Mouse (Mus musculus) liver, embryonic 16.5 days (tissue): ENCODE measurements around the gene Adprm. TPM values are rescaled to one million over a fixed set of nuclear protein-coding genes. Genes with fewer than 3 reads are reported as not detected.

Source experiments
- ATAC-seq: fragments of 200-750 bp; cut with Nextera tagmentation; 2 replicates; pipeline ENCODE4 v1.8.0; 2017; ENCODE audit warnings: low read depth, mild to moderate bottlenecking, moderate number of reproducible peaks, moderate library complexity
- H3K27ac ChIP-seq: fragments of 300-500 bp; sonication (generic); 2 replicates; pipeline ENCODE4 v1.5.1; 2014; ENCODE audit warnings: mild to moderate bottlenecking, low read length
- H3K27me3 ChIP-seq: fragments of 300-500 bp; sonication (generic); 2 replicates; pipeline ENCODE4 v1.6.1; 2014; ENCODE audit warnings: low read depth, low read length, mixed read lengths; ENCODE audit not compliant: control insufficient read depth, insufficient read depth
- H3K36me3 ChIP-seq: fragments of 300-500 bp; sonication (generic); 2 replicates; pipeline ENCODE4 v1.6.1; 2014; ENCODE audit warnings: mild to moderate bottlenecking; ENCODE audit not compliant: control insufficient read depth, insufficient read depth
- H3K4me1 ChIP-seq: fragments of 300-500 bp; sonication (generic); 2 replicates; pipeline ENCODE4 v1.6.1; 2014; ENCODE audit warnings: low read depth, low read length, mixed read lengths; ENCODE audit not compliant: control insufficient read depth
- H3K4me2 ChIP-seq: fragments of 300-500 bp; sonication (generic); 2 replicates; pipeline ENCODE4 v1.6.1; 2014; ENCODE audit warnings: low read depth, low read length, mixed read lengths
- H3K4me3 ChIP-seq: fragments of 300-500 bp; sonication (generic); 2 replicates; pipeline ENCODE4 v1.5.1; 2014; ENCODE audit warnings: low read depth, mild to moderate bottlenecking, low read length
- H3K9ac ChIP-seq: fragments of 300-500 bp; sonication (generic); 2 replicates; pipeline ENCODE4 v1.6.1; 2014; ENCODE audit warnings: low read depth, low read length
- H3K9me3 ChIP-seq: fragments of 300-500 bp; sonication (generic); replicated peaks from 2 replicates; pipeline ENCODE4 v1.6.1; 2016; ENCODE audit warnings: low read length; ENCODE audit not compliant: control insufficient read depth
- WGBS: fragments of 180-500 bp; shearing (Covaris S2); extraction: QIAGEN DNeasy Blood & Tissue Kit; methylation state at CpG from one replicate; pipeline ENCODE4 v1.1.7; 2014; ENCODE audit not compliant: insufficient replicate concordance; 5-methylcytosine and 5-hydroxymethylcytosine counted together
- polyA plus RNA-seq: library from polyadenylated mRNA; unstranded; fragments of >200 nt; fragmentation: Nextera tagmentation; extraction: Ambion mirVana; gene quantifications from 2 replicates; pipeline ENCODE4 v1.2.1, GENCODE M21; 2015

Gene Adprm
- polyA plus RNA-seq, 1 experiment from 2014 or later: 9.4 TPM

DNA sequence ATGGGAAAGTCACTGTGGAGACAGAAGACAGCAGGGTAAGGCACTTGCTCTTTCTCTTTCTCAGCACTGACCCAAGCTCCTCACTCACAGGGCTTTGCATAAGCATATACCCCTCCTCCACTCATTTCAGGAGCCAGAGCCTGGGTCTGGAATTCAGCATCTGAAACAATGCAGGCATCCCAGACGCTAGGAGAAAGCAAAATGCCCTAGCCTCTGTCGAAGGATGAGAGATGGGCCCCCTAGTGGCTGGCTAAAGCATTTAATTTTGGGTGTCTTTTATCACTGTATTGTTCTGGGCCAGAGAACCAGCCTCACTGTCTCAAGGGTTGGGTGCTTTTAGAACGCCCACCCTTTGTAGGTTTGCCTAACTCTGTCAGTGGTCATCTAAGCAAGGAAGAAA is 27.8 kb upstream of the Adprm start:
- H3K27me3 ChIP-seq: peaks cover 13% of the 10 kb centered on the region
- no peak overlapping the region for H3K4me3 ChIP-seq
- H3K36me3 ChIP-seq: no peaks in the 10 kb centered on the region
- no peaks in the 10 kb centered on the region for H3K9me3 ChIP-seq
- H3K4me2 ChIP-seq: no peak overlapping the region
- 1% methylated on average over 3 of the region's 3 CpGs for WGBS
- no peaks in the 10 kb centered on the region for H3K4me1 ChIP-seq
- no peak overlapping the region for H3K9ac ChIP-seq
- no peak overlapping the region for H3K27ac ChIP-seq
- no peak for ATAC-seq

DNA sequence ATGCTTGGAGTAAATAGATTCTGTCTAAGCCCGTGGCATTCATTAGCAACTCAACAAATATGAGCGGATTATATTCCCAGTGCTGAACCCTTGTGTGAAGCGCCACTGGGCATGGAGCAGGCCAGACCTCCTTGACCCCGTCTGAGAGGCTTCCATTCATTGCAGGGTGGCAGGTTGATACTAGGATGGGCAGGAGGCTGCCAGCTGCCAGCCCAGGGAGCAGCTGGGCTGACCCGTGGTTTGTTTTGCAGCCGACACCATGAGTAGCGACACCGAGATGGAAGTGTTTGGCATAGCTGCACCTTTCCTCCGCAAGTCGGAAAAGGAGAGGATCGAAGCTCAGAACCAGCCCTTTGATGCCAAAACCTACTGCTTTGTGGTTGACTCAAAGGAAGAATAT is 27.3 kb upstream of the Adprm start:
- no peak for ATAC-seq
- Histone ChIP-seq H3K9ac (no peak overlapping the region), H3K27me3 (peaks cover 11% of the 10 kb centered on the region), H3K4me3 (no peak overlapping the region), H3K27ac (no peak overlapping the region), H3K9me3 (no peaks in the 10 kb centered on the region), H3K4me2 (no peak overlapping the region), H3K4me1 (no peaks in the 10 kb centered on the region), H3K36me3 (no peaks in the 10 kb centered on the region)
- WGBS: 59% methylated on average over 11 of the region's 11 CpGs

DNA sequence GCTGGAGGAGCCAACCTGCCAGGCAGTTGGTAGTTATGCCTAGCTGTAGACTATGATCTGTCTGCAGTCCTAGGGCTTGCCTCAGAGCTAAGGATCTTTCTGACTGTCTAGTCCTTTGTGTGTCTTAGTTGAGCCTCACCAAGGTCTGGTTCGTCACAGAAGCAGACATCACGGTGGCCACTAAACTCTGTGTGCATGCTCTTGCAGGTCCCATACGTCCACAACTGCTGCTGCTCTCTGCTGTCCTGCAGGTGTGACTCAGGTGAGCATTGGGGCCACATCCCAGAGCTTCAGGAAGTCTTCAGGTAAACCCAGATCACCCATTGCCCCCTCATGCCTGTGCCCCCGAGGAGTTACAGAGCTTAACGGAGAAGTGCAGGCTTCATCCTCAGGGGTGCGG is 26.5 kb upstream of the Adprm start:
- Histone ChIP-seq H3K9me3 (no peaks in the 10 kb centered on the region), H3K4me2 (no peak overlapping the region), H3K4me1 (no peaks in the 10 kb centered on the region), H3K9ac (no peak overlapping the region), H3K27ac (no peak overlapping the region), H3K27me3 (peaks cover 4% of the 10 kb centered on the region), H3K4me3 (no peak overlapping the region), H3K36me3 (no peaks in the 10 kb centered on the region)
- no peak for ATAC-seq
- 72% methylated on average over 6 of the region's 6 CpGs for WGBS

DNA sequence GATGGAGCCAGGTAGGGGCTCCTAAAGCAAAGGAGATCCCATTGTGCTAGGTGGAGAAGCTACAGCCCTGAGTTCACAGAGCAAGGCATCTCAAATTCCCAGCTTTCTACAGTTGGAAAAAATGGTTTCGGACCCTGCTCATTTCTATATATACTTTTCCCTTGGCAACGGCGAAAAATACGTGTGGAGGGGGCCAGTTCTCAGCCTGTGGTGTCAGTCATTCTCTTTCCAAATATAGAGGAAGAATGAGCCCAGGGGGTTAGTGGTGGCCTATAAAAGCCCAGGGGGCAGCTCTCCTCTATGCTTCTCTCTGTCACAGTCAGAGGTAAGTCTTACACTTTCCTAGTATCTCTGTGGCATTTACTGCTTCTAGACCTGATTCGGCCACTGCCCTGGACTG is 25.6 kb upstream of the Adprm start, which contains the start of gene Myh3:
Gene Myh3, plus strand, starts transcription at position 301 of the 400 bp plus-strand sequence.
- H3K9me3 ChIP-seq: no peaks in the 10 kb centered on the region
- no peak within 1 kb of the TSS for H3K9ac ChIP-seq
- WGBS: 62% methylated on average over 5 of the region's 5 CpGs
- no peak within 1 kb of the TSS for H3K4me3 ChIP-seq
- no peaks in the 10 kb centered on the region for H3K36me3 ChIP-seq
- no peak within 1 kb of the TSS for H3K4me2 ChIP-seq
- no peak within 1 kb of the TSS for H3K27ac ChIP-seq
- H3K27me3 ChIP-seq: no peaks in the 10 kb centered on the region; the same call in 1 of the 2 replicates
- ATAC-seq: no peak
- no peaks in the 10 kb centered on the region for H3K4me1 ChIP-seq

DNA sequence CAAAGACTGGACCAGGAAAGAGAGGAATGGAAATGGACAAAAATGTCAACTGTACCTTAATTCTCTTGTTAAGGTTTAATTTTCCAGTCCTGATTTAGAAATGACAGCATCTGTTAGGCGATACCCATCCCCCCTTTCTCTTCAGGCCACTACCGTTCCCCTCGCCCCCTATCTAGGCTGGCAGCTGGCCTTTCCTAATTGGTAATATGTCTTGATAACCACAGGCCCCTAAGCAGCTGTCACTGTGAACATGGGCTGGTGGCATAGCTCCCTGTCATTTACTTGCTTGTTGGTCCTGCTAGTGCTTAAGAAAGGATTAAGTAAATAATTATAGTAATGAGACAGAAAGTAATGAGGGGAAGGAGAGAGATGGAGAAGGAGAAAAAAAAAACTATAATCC is 25.0 kb upstream of the Adprm start:
- H3K4me3 ChIP-seq: no peak overlapping the region
- ATAC-seq: no peak
- H3K4me1 ChIP-seq: no peaks in the 10 kb centered on the region
- 20% methylated on average over 3 of the region's 3 CpGs for WGBS
- H3K4me2 ChIP-seq: no peak overlapping the region
- no peak overlapping the region for H3K9ac ChIP-seq
- H3K36me3 ChIP-seq: no peaks in the 10 kb centered on the region
- no peaks in the 10 kb centered on the region for H3K9me3 ChIP-seq
- no peaks in the 10 kb centered on the region for H3K27me3 ChIP-seq
- H3K27ac ChIP-seq: no peak overlapping the region

DNA sequence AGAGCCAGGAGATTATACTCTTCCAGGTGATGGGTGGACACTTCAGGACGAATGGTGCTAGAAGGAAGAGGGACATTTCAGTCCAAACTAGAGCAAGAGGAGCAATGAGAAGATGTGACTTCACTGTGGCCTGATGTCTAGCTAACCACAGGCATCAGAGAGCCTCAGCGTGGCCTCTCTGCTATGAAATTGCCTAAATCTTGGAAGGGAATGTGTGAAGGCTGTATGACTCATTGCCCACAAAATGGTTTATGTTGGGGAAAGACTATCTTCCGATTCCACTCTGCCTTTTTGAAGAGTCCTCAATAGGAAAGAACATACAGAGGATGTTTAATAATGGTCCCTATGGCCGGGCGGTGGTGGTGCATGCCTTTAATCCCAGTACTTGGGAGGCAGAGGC is 24.4 kb upstream of the Adprm start:
- WGBS: 63% methylated on average over 5 of the region's 5 CpGs
- no peak for ATAC-seq

DNA sequence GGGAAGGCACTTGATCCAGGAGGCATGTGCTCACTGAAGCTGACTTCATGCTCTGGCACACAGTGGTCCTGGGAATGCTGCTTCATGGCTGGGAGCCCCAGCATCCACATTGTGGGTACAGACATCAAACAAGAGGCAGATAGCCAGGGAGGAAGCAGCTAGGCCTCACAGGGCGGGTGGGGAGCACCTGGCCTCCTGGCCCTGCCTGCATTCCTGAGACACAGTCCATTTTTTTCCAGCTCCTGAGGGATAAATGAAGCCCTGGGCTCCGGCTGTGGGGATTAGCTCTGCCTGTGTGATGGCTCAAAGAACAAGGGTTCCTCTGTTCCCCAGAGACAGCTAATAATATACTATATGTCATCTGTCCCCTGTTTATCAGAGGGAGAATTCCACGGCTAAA is 22.6 kb upstream of the Adprm start:
- H3K9ac ChIP-seq: no peak overlapping the region
- H3K4me2 ChIP-seq: no peak overlapping the region
- H3K9me3 ChIP-seq: no peaks in the 10 kb centered on the region
- no peaks in the 10 kb centered on the region for H3K36me3 ChIP-seq
- no peaks in the 10 kb centered on the region for H3K27me3 ChIP-seq
- ATAC-seq: no peak
- no peak overlapping the region for H3K4me3 ChIP-seq
- H3K27ac ChIP-seq: no peak overlapping the region
- WGBS: 47% methylated on average over 3 of the region's 3 CpGs
- no peaks in the 10 kb centered on the region for H3K4me1 ChIP-seq

More for the DNA sequence above, 24.4 kb upstream of the Adprm start:
- H3K4me3 ChIP-seq: no peak overlapping the region
- H3K4me1 ChIP-seq: no peaks in the 10 kb centered on the region
- no peak overlapping the region for H3K27ac ChIP-seq
- H3K9me3 ChIP-seq: no peaks in the 10 kb centered on the region
- no peaks in the 10 kb centered on the region for H3K36me3 ChIP-seq
- H3K4me2 ChIP-seq: no peak overlapping the region
- no peak overlapping the region for H3K9ac ChIP-seq
- H3K27me3 ChIP-seq: no peaks in the 10 kb centered on the region

DNA sequence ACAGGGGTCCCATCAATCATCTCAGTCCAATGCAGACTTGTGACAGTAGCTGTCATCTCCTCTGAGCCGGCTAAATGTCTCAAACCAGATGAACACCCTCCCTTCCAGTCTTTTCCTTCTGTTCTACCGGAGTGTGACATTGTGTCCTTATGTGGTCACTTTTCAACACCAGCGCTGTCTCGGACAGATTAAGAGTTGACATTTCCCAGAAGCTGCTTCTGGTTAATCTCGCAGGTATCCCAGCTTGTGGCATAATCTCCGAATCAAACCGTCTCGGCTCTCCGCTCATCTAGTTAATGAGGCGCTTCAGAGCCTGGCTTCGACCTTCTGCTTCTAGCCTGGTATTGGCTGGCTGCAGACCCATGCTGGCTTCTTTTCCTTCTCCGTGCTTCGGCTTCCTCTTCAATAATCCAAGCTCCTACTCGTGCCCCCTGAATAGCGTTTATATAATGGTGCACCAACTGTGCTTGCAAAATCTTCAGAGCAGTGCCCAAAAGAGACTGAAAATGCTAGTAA is 20.3 kb upstream of the Adprm start:
- H3K27ac ChIP-seq: no peak overlapping the region
- no peak overlapping the region for H3K4me3 ChIP-seq
- H3K9ac ChIP-seq: no peak overlapping the region
- no peaks in the 10 kb centered on the region for H3K27me3 ChIP-seq
- H3K4me2 ChIP-seq: no peak overlapping the region
- 69% methylated on average over 15 of the region's 15 CpGs for WGBS
- no peaks in the 10 kb centered on the region for H3K36me3 ChIP-seq
- H3K4me1 ChIP-seq: no peaks in the 10 kb centered on the region
- no peaks in the 10 kb centered on the region for H3K9me3 ChIP-seq
- no peak for ATAC-seq

DNA sequence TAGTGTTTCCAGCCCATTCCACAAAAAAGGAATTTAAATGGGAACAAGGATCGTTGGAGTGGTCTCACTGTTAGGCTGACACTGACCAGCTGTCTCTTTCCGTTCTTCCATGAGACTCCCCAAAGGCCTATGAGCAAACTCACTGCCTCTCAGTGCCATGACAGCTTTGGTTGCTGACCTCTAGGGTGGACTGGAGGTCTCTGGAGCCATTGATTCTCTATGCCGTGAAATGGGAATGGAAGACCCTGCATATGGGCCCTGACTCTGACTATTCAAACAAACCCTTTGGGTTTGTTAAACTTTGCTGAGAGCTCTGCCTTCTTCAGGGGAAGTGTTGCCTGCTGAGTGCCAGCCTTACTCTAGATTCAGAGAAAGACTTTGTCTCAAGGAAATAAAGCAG is 15.3 kb upstream of the Adprm start:
- Histone ChIP-seq H3K9me3 (no peaks in the 10 kb centered on the region), H3K4me2 (no peak overlapping the region), H3K36me3 (peaks cover 13% of the 10 kb centered on the region), H3K9ac (no peak overlapping the region), H3K4me1 (no peaks in the 10 kb centered on the region), H3K27ac (no peak overlapping the region), H3K27me3 (no peaks in the 10 kb centered on the region), H3K4me3 (no peak overlapping the region)
- no peak for ATAC-seq
- WGBS: 66% methylated on average over 3 of the region's 3 CpGs
